Mouse (Mus musculus) neural tube, embryonic 15.5 days (tissue): ENCODE data around the gene Brd2. TPM values are rescaled to one million over a fixed set of nuclear protein-coding genes. Genes with fewer than 3 reads are reported as not detected.
A peak's percentile ranks its signal among the peaks of the same experiment; 100 is the strongest.

Source experiments
- ATAC-seq: fragments of 200-750 bp; cut with Nextera tagmentation; 2 replicates; pipeline ENCODE4 v1.8.0; 2017; ENCODE audit warnings: mild to moderate bottlenecking, moderate TSS enrichment, moderate library complexity; ENCODE audit not compliant: low FRiP score
- H3K27ac ChIP-seq: fragments of 300-500 bp; sonication (generic); replicated peaks from 2 replicates; pipeline ENCODE4 v1.5.1; 2015; ENCODE audit warnings: mild to moderate bottlenecking, inconsistent platforms
- H3K27me3 ChIP-seq: fragments of 300-500 bp; sonication (generic); replicated peaks from 2 replicates; pipeline ENCODE4 v1.6.1; 2015; ENCODE audit warnings: inconsistent platforms
- H3K36me3 ChIP-seq: fragments of 300-500 bp; sonication (generic); 2 replicates; pipeline ENCODE4 v1.6.1; 2015; ENCODE audit warnings: inconsistent platforms
- H3K4me1 ChIP-seq: fragments of 300-500 bp; sonication (generic); 2 replicates; pipeline ENCODE4 v1.6.1; 2015; ENCODE audit warnings: inconsistent platforms
- H3K4me2 ChIP-seq: fragments of 300-500 bp; sonication (generic); 2 replicates; pipeline ENCODE4 v1.6.1; 2015; ENCODE audit warnings: inconsistent platforms, mild to moderate bottlenecking, moderate library complexity
- H3K4me3 ChIP-seq: fragments of 300-500 bp; sonication (generic); replicated peaks from 2 replicates; pipeline ENCODE4 v1.5.1; 2015; ENCODE audit warnings: mild to moderate bottlenecking, inconsistent platforms
- H3K9ac ChIP-seq: fragments of 300-500 bp; sonication (generic); replicated peaks from 2 replicates; pipeline ENCODE4 v1.6.1; 2015; ENCODE audit warnings: mild to moderate bottlenecking, inconsistent platforms
- H3K9me3 ChIP-seq: fragments of 300-500 bp; sonication (generic); replicated peaks from 2 replicates; pipeline ENCODE4 v1.6.1; 2016; ENCODE audit warnings: inconsistent platforms
- WGBS: fragments of 180-500 bp; shearing (Covaris S2); methylation state at CpG from one replicate; pipeline ENCODE4 v1.1.7; 2015; ENCODE audit warnings: mixed read lengths; 5-methylcytosine and 5-hydroxymethylcytosine counted together
- polyA plus RNA-seq: library from polyadenylated mRNA; unstranded; fragments of >200 nt; fragmentation: Nextera tagmentation; extraction: Ambion mirVana; gene quantifications from 2 replicates; pipeline ENCODE4 v1.2.1, GENCODE M21; 2015

Gene Brd2
- polyA plus RNA-seq, 1 experiment from 2014 or later = 115 TPM

- H3K4me1 ChIP-seq = peaks cover 40% of the 10 kb centered on the region
- H3K4me3 ChIP-seq = peak overlapping the region; percentile 82
- peak overlapping the region; percentile 82 for H3K9ac ChIP-seq
- H3K4me2 ChIP-seq = peak overlapping the region; percentile 89
- no peaks in the 10 kb centered on the region for H3K9me3 ChIP-seq
- peak overlapping the region; percentile 100 for H3K27ac ChIP-seq
- peak; percentile 0; the same call in 1 of the 2 replicates for ATAC-seq
- H3K27me3 ChIP-seq = no peaks in the 10 kb centered on the region
- peaks cover 13% of the 10 kb centered on the region for H3K36me3 ChIP-seq
- under 1% methylated on average over 28 of the region's 31 CpGs for WGBS
Measured at GRCm38 (mm10) chr17:34120814-34121171, 1.6 kb downstream of the Brd2 start.

DNA sequence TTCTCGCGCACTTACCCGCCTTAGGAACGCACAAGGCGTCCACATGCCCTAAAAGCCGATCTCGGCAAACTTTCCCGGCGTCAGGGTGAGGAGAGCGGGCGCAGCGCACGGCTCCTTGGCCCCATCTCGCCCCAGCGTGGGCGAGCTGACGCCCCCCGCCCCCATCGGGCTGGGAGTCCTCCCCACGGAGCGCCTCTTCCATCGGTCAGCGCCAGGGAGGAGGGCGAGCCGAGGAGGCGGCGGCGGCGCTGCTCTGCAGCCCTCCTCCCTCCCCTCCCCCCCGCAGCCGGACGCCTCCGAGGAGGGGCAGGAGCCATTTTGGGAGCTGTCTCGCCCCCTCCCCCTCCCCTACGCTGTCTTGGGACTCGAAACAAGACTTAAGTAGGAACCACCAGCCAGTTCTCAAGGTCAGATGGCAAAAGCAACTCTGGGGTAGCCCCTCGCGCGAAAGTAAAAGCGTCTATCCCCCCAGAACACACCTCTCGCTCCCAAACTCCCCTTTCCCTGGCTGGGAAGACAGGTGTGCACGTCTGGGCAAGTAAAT is 2.2 kb downstream of the Brd2 start:
- peak overlapping the region; percentile 100 for H3K27ac ChIP-seq
- peaks cover 41% of the 10 kb centered on the region for H3K4me1 ChIP-seq
- WGBS = 1% methylated on average over 33 of the region's 42 CpGs
- peaks cover 18% of the 10 kb centered on the region for H3K36me3 ChIP-seq
- peak overlapping the region; percentile 89 for H3K4me2 ChIP-seq
- H3K4me3 ChIP-seq = peak overlapping the region; percentile 82
- no peaks in the 10 kb centered on the region for H3K27me3 ChIP-seq
- peak; percentile 13 for ATAC-seq
- H3K9me3 ChIP-seq = no peaks in the 10 kb centered on the region
- peak overlapping the region; percentile 82 for H3K9ac ChIP-seq

DNA sequence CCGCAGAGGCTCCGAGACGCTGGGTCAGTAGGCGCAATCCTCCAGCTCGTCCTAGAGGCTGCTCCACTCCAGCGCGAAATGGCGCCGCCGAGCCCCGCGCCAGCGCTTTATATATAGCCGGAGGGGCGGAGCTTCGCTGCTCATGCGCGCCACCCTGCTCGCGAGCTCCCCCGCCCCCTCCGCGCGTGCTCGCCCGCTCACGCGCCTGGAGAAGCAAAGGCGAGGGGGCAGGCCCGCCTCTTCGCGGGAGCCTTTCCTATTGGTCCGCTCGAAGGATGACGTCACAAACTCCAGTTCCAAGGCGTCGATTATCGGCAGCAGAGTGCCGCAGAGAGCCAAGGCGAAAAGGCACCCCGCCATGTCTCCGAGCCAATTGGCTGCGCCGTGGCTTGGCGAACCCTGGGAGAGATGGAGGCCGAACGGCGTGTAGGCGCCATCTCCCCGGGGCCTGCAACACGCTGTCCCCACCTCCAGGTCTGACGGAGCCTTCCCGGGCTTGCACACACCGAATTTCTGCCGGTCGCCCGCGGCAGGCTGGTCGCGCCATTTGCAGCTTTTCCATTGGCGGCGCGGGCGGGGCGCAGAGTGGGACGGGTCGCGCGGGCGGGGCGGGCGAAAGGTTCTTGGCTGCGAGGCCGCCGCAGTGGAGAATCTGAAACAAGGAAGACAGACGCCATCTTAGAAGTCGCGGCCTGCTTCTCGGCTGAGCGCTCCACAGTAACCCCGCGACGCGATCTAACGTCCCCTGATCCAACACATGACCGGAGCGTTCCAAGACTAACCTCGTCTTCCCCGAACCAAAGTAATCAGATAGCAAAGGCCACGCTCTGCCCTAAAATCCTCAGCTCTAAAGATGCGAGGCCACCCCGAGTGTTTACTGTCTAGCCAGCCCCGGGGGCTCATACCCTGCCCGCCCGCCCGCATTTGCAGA is 2.9 kb downstream of the Brd2 start, which contains the start of gene H2-DMa:
H2-DMa (plus strand) TSS at position 293 of the 931 bp plus-strand sequence.
- H3K27ac ChIP-seq = peak within 1 kb of the TSS; percentile 100
- peak; percentile 81 for ATAC-seq
- peak within 1 kb of the TSS; percentile 89 for H3K9ac ChIP-seq
- no peaks in the 10 kb centered on the region for H3K27me3 ChIP-seq
- no peaks in the 10 kb centered on the region for H3K9me3 ChIP-seq
- peaks cover 26% of the 10 kb centered on the region for H3K36me3 ChIP-seq
- H3K4me3 ChIP-seq = peak within 1 kb of the TSS; percentile 82
- peak within 1 kb of the TSS; percentile 89 for H3K4me2 ChIP-seq
- H3K4me1 ChIP-seq = peaks cover 41% of the 10 kb centered on the region
- WGBS = under 1% methylated on average over 93 of the region's 96 CpGs

GRCm38 (mm10) chr17:34118873-34119248 is 3.6 kb downstream of the Brd2 start:
- Histone ChIP-seq H3K4me1 (peaks cover 35% of the 10 kb centered on the region), H3K36me3 (peaks cover 32% of the 10 kb centered on the region), H3K4me3 (peak overlapping the region; percentile 82), H3K27me3 (no peaks in the 10 kb centered on the region), H3K9me3 (no peaks in the 10 kb centered on the region), H3K27ac (peak overlapping the region; percentile 100), H3K9ac (peak overlapping the region; percentile 89), H3K4me2 (peak overlapping the region; percentile 89)
- no peak; the same call in 1 of the 2 replicates for ATAC-seq
- WGBS = under 1% methylated on average over 37 of the region's 38 CpGs

DNA sequence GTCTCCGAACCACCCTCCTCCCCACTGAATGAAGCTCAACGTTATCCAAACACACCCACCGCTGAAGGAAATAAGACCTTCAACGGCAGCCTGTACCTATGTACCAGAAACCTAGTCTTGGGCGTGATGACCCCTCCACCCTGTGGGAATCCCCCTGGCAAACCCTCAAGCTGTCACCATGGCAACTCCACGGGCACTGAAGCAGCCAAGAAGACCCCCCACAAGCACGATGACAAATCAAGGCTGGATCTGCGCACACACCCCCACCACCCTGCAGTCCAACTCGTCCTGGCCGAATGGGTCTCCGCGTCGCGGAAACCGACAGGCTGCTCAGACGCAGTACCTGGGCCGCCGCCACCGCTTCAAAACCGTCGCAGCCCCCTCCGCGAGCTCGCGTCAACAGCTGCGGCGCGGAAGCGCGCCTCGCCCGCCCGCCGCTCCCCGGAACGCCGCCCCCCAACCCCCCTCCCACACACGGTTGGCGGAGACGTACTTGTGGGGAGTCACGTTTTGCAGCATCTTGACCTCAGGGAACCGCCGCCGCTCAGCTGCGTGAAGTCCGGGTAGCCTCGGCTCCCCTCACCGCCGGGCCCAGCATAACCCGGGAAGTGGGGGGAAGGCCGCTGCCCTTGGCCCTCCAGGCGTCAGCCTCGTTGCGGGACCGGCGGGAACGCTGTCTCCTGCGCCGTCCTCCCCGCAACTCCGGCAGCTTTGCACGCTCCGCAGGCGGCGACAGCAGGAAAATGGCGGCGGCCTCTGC is 4.1 kb downstream of the Brd2 start:
- no peak for ATAC-seq
- H3K36me3 ChIP-seq = peaks cover 38% of the 10 kb centered on the region

GRCm38 (mm10) chr17:34117421-34118112 is 4.9 kb downstream of the Brd2 start:
- H3K9ac ChIP-seq = peak overlapping the region; percentile 89
- H3K36me3 ChIP-seq = peaks cover 45% of the 10 kb centered on the region
- H3K4me1 ChIP-seq = peaks cover 30% of the 10 kb centered on the region
- ATAC-seq = no peak
- no peaks in the 10 kb centered on the region for H3K9me3 ChIP-seq
- peak overlapping the region; percentile 89 for H3K4me2 ChIP-seq
- H3K27me3 ChIP-seq = no peaks in the 10 kb centered on the region
- WGBS = 1% methylated on average over 5 of the region's 5 CpGs
- H3K4me3 ChIP-seq = peak overlapping the region; percentile 82
- peak overlapping the region; percentile 100 for H3K27ac ChIP-seq

More for the DNA sequence above, 4.1 kb downstream of the Brd2 start:
- WGBS = under 1% methylated on average over 67 of the region's 67 CpGs
- Histone ChIP-seq H3K9me3 (no peaks in the 10 kb centered on the region), H3K27ac (peak overlapping the region; percentile 100), H3K4me3 (peak overlapping the region; percentile 82), H3K27me3 (no peaks in the 10 kb centered on the region), H3K4me2 (peak overlapping the region; percentile 89), H3K9ac (peak overlapping the region; percentile 89), H3K4me1 (peaks cover 30% of the 10 kb centered on the region)

GRCm38 (mm10) chr17:34116736-34117370 is 5.6 kb downstream of the Brd2 start:
- H3K27ac ChIP-seq = no peak overlapping the region
- H3K9ac ChIP-seq = peak overlapping the region; percentile 89
- ATAC-seq = no peak
- H3K4me2 ChIP-seq = peak overlapping the region; percentile 89
- peaks cover 52% of the 10 kb centered on the region for H3K36me3 ChIP-seq
- H3K9me3 ChIP-seq = no peaks in the 10 kb centered on the region
- H3K4me1 ChIP-seq = peaks cover 30% of the 10 kb centered on the region
- 40% methylated on average over 7 of the region's 7 CpGs for WGBS
- peak overlapping the region; percentile 82 for H3K4me3 ChIP-seq
- H3K27me3 ChIP-seq = no peaks in the 10 kb centered on the region

DNA sequence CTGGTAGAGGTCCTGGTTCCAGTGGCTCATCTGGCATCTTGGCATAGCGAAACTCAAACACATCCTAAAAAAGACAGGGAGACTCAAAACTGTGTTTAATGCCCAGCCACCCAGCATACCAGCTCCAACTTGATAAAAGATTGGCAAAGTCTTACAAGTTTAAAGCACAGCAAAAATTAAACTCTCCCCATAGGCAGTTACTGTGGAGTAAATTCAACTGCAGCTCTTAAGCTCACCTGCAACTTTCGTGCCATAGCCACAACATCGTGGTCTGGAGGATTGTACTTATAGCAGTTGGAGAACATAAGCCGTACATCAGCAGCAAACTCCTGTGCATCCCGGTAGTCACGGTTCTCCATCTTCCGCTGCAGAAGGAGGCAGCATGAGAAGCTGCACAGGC is 8.3 kb downstream of the Brd2 start:
- Histone ChIP-seq H3K36me3 (peaks cover 79% of the 10 kb centered on the region), H3K9ac (no peak overlapping the region; the same call in 1 of the 2 replicates), H3K27me3 (no peaks in the 10 kb centered on the region), H3K4me1 (peaks cover 30% of the 10 kb centered on the region), H3K4me3 (no peak overlapping the region), H3K4me2 (no peak overlapping the region), H3K9me3 (no peaks in the 10 kb centered on the region), H3K27ac (no peak overlapping the region)
- 90% methylated on average over 7 of the region's 7 CpGs for WGBS
- no peak for ATAC-seq

- no peaks in the 10 kb centered on the region for H3K27me3 ChIP-seq
- H3K9me3 ChIP-seq = no peaks in the 10 kb centered on the region
- no peak overlapping the region for H3K4me2 ChIP-seq
- no peak overlapping the region for H3K9ac ChIP-seq
- H3K27ac ChIP-seq = peak overlapping the region; percentile 28; the same call in 1 of the 2 replicates
- peaks cover 10% of the 10 kb centered on the region; the same call in 1 of the 2 replicates for H3K4me1 ChIP-seq
- H3K4me3 ChIP-seq = no peak overlapping the region
- ATAC-seq = no peak
- peaks cover 64% of the 10 kb centered on the region for H3K36me3 ChIP-seq
- WGBS = 67% methylated on average over 8 of the region's 8 CpGs
Measured at GRCm38 (mm10) chr17:34110309-34110708, 12.1 kb downstream of the Brd2 start.

DNA sequence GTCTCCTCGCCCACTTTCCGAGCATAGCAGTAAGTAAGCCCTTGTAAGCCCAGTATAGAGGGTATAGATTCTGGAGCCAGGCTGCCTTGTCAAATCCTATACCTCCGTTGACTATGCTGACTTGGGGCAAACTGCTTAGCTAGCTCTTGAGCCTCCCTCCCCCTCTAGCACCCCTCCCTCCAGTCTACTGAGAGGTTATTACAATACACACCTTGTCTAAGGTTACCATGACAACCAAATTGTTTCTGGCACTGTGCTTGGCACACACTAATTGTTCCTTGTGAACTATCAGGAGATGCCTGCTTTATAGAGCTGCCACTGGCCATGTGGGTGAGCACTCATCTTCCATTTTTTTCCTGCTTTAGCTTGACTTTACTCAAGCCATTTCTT is 12.6 kb downstream of the Brd2 start:
- Histone ChIP-seq H3K27me3 (no peaks in the 10 kb centered on the region), H3K9me3 (no peaks in the 10 kb centered on the region), H3K27ac (peak overlapping the region; percentile 28), H3K4me3 (no peak overlapping the region), H3K4me1 (peaks cover 5% of the 10 kb centered on the region; the same call in 1 of the 2 replicates), H3K9ac (no peak overlapping the region), H3K4me2 (no peak overlapping the region), H3K36me3 (peaks cover 58% of the 10 kb centered on the region)
- no peak for ATAC-seq
- WGBS = 75% methylated on average over 3 of the region's 3 CpGs
